Mouse (Mus musculus) c-Kit-positive CD71-negative TER-119-negative erythroid progenitor cells, embryonic 14.5 days (primary cell): ENCODE results near the gene Isx.

Experiments
- DNase-seq: peaks from one replicate; pipeline ENCODE4 v3.0.0-alpha.2; 2013; ENCODE audit warnings: low read depth

The Isx gene

DNA sequence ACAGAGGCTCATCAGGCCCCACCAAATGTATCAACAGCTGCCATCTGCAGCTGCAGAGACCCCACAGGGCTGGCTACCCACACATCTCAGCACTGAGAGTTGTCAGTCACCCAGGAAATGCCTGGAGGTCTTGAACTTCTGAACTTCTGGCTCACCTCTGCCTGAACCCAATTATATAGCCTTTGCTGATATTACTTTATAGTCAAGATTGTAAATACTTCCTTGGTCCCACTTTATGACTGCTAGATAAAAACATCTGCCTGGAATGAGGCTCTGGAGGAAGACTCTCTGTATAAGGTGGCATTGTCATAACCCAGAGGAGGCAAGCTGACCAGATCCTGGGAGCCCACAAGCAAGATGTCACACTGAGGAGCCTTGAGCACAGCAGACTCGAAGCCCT is 28.8 kb downstream of the Isx start:
- DNase-seq, result no peak

DNA sequence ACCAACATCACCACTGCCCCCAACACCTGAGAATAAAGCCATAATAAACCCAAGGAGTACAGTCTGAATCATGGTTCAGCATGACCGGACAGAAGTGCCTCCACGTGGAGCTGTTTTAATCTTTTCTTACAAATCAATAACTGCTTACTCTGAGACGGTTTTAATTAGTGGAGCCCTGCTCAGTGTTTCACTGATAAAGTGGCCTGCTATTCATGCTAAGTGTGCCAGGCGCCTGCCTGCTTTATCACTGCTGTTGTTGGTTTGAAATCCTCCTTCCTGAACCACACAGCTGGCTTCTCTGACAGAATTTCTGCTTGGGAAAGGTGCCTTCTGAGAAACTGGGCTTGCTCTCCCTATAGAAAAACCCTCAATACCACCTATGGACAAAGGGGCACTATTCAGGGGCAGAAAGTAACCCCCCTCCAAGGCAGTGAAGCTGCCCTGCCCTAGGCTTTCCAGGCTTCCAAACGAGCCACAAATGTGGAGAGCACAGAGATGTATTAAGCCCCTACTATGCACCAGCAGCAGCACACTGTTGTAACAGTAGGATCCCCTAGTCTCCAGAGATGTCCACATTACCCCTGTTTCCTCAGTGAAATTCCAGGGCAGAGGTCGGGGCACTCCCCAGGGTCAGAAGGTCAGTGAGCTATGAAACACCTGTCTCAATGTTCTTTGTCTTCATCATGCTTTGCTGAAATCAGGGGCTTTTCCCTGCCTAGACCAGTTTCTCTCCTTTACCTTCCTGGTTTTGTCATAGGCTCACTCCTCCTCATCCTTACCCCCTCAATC is 30.3 kb downstream of the Isx start:
- DNase-seq, result no peak

DNA sequence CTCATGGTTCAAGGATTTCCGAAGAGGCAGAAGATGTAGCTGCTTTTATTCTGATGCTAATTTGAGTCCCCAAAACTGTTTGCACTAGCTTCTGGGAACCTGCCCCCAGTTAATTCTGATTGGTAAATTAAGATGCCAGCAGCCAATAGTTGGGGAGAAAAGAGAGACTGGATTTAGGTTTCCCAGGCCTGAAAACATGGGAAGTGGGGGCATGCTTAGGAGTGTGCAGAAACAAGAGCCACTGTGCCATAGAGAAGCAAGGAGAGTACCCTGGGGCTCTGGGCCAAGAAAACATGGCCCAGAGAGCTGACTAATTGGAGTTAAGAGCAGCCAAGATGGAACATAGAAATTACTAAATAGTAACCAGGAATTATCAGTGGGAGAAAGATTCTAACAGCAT is 33.4 kb downstream of the Isx start:
- no peak for DNase-seq

GRCm38 (mm10) chr8:74910708-74911107 is 37.7 kb downstream of the Isx start:
- no peak for DNase-seq

- DNase-seq, result no peak
Observed at GRCm38 (mm10) chr8:74920691-74921421, 47.9 kb downstream of the Isx start.

DNA sequence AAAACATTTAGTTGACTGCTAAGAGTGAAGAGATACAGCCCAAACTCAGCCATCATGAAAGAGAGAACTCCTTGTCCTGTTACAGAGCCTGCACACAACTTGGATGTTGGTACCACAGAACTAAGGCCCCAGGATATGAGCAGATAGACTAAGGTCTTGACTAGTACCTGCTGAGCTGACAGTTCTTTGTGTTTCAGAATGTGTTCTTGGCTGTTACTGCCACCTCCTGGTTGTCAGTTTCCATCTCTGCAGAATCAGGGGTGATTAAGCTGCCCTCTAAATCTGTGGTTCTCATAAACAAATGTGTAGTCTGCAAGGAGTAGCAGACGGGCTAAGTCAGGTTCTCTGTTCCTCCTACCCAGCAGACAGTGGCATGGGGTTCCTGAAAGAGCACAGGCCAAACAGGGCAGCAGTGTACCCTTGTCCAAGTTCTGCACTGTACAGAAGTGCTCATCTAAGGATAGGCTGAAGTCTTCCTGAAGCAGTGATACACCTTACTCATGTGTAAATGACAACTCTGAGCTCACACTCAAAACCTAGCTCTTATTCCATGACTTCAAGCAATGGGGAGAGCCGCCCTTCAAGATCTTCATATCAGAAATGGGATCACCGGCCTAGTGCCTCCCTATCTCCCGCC is 49.0 kb downstream of the Isx start:
- no peak for DNase-seq

DNA sequence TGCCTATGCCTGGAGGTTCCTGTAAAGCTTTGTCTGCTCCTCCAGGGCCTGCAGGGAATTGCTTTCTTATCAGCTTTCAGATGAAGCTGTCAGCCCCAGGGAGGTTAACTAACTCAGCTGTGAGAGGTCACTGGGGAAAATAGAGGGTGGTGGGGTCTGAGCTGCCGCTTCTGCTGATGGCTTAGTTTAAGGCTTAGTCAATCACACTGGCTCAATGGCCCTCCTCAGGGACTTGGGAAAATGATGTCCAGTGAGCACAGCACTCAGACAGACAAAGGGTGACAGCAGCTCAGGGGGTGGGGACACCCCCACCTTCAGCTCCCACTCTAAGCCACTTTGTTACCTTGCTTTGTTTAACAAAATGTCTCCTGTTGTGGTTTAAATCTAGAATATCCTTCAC is 55.0 kb downstream of the Isx start:
- no peak for DNase-seq

GRCm38 (mm10) chr8:74930731-74931130 is 57.8 kb downstream of the Isx start:
- DNase-seq, result peak; percentile 25

- peak; percentile 29 for DNase-seq
Observed at GRCm38 (mm10) chr8:74935308-74935707, 62.3 kb downstream of the Isx start.

- DNase-seq, result no peak
Observed at GRCm38 (mm10) chr8:74936656-74937055, 63.7 kb downstream of the Isx start.

GRCm38 (mm10) chr8:74942056-74942455 is 69.1 kb downstream of the Isx start:
- no peak for DNase-seq
